Mouse (Mus musculus) frontal cortex, adult (tissue): ENCODE measurements at regions not wholly inside any gene's neighbourhood (a gene's known extent, or its start where the extent isn't known, plus 50 kb on each side); places are given as distances from the start of the nearest gene placed in this dataset.

ENCODE experiments used
- ATAC-seq: cut with Nextera tagmentation; 2 replicates; pipeline ENCODE4 v1.9.2; 2017; ENCODE audit warnings: mild to moderate bottlenecking, moderate library complexity, mixed read lengths; ENCODE audit not compliant: low TSS enrichment

- ATAC-seq: no peak
Observed at GRCm38 (mm10) chrX:51294797-51295506, 88.6 kb upstream of the Mbnl3 start.

GRCm38 (mm10) chrX:51292310-51292709 lies 86.0 kb upstream of the Mbnl3 start:
- ATAC-seq: no peak

- peak; percentile 95 for ATAC-seq
Observed at GRCm38 (mm10) chrX:51278270-51278669, 71.9 kb upstream of the Mbnl3 start.

GRCm38 (mm10) chrX:51264746-51265145 lies 58.4 kb upstream of the Mbnl3 start:
- ATAC-seq: no peak
